Mouse (Mus musculus) megakaryocyte, embryonic 14.5 days (primary cell): ENCODE results near the gene Acer3.

Source experiments
- FLI1 ChIP-seq: IDR thresholded peaks from 2 replicates; pipeline ENCODE4 v1.6.1; 2012; ENCODE audit warnings: low read length, inconsistent platforms, mixed read lengths
- GATA1 ChIP-seq: IDR thresholded peaks from 3 replicates; pipeline ENCODE4 v1.6.1; 2012; ENCODE audit warnings: mixed read lengths, low read length, inconsistent platforms, borderline replicate concordance

DNA sequence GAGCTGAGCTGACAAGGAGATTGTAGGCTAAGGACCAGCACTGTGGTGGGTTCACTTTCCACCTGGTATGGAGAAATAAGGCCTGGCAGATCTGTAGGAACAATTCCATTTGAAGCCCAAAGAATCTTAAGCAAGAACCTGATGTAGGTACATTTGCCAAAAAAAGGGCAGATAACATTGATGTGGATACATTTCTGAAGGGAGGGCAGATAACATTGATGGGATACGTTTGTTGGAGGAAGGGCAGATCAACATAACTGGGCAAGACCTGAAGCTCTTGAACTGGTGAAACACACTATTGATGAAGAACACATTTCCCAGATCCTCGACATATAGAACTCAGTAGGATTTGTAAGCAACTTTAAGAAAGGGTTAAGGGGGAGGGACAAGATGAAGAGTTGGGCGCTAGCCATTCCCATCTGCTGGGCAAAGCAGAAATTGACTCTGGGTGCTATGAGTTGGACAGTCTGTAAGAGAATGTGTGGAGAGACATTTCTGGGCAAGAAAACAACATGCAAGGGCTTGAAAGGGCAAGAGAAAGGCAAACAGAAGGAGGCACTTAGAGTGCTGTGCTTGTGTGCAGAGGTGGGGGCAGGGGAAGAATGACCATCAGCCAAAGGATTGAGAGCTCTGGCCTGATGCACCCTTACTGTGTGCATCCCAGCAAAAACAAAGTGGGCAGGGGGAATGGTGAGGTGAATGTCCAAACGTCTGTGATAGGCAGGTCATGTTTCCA is 8.7 kb downstream of the Acer3 start:
- TF ChIP-seq GATA1 (no peak), FLI1 (no peak)
